Mouse (Mus musculus) left cerebral cortex, adult 2 months (tissue): ENCODE results near the gene Thsd7a. TPM values are rescaled to one million over a fixed set of nuclear protein-coding genes. Genes with fewer than 3 reads are reported as not detected.

ENCODE experiments used
- DNase-seq, 2 experiments: peaks; one replicate each; pipeline ENCODE4 v3.0.0; 2021 to 2022; ENCODE audit warnings: low spot score in 2 of 2, mixed read lengths in 1 of 2; ENCODE audit errors: extremely low spot score in 1 of 2
- H3K27ac ChIP-seq: fragments of 200-600 bp; 2 replicates; pipeline ENCODE4 v1.8.1; 2022
- H3K4me3 ChIP-seq: fragments of 200-600 bp; 2 replicates; pipeline ENCODE4 v1.8.1; 2022
- CTCF ChIP-seq: fragments of 200-600 bp; IDR thresholded peaks from 2 replicates; pipeline ENCODE4 v1.8.1; 2022; ENCODE audit warnings: antibody characterized with exemption, mild to moderate bottlenecking, moderate library complexity
- intact Hi-C: fragments of 180-260 bp; cut with DNase I; formaldehyde crosslinking; loops from one replicate; pipeline ENCODE4 v1.15.1; 2025
- total RNA-seq, 2 experiments: library from RNA; stranded (reverse); gene quantifications; 2 replicates each; pipeline ENCODE4 v1.2.3; 2021

Thsd7a gene
- total RNA-seq, 2 experiments from 2014 or later, result 36.7 to 41.9 TPM

GRCm38 (mm10) chr6:12749531-12750210 is 461 bp upstream of the Thsd7a start:
- Histone ChIP-seq H3K4me3 (peak overlapping the region; percentile 79), H3K27ac (peak overlapping the region; percentile 90)
- no peak for TF ChIP-seq CTCF
- no peak for DNase-seq
- intact Hi-C loops, result loop anchor here (2.0 to 10.0 kb wide), 3 partner anchors 192 to 399 kb away; no protein-coding TSS in a partner anchor

- DNase-seq, result no peak
- no peak for TF ChIP-seq CTCF
- intact Hi-C loops, result loop anchor here (2.0 to 10.0 kb wide), 3 partner anchors 191 to 398 kb away; no protein-coding TSS in a partner anchor
- Histone ChIP-seq H3K27ac (peak overlapping the region; percentile 90), H3K4me3 (peak overlapping the region; percentile 79)
Measured at GRCm38 (mm10) chr6:12748454-12748786, 790 bp downstream of the Thsd7a start.

DNA sequence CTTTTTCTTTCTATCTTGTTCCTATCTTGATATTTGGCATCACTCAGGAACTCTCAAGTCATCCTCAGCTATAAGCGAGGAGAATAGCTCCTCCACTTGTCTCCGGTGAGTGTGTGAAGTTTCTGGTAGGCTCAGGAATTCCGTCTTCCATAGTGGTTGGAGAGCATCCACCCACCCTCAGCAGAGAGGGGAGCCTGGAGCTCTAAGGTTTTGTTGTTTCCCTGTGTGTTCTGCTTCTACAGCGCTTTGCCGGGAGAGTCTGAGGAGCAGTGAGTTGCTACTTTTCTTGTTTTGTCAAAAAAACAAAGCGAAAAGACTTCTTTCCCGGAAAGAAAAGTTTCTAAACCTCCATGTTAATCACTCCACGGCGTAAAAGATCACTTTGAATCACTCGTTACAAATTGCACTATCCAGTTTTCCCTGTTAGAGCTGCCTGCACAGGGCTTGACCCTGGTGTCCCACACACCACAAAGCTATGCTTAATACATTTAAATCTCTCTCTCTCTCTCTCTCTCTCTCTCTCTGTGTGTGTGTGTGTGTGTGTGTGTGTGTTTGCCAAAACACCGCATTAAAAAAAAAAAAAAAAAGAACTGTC is 1.3 kb downstream of the Thsd7a start:
- TF ChIP-seq CTCF, result no peak
- Histone ChIP-seq H3K4me3 (peak overlapping the region; percentile 79), H3K27ac (0 out of 2 replicates have a peak overlapping the region, but pooled peaks have one; percentile 10)
- DNase-seq, result peak; percentile 16 to 19
- intact Hi-C loops, result loop anchor here (2.0 to 10.0 kb wide), 3 partner anchors 191 to 397 kb away; no protein-coding TSS in a partner anchor

DNA sequence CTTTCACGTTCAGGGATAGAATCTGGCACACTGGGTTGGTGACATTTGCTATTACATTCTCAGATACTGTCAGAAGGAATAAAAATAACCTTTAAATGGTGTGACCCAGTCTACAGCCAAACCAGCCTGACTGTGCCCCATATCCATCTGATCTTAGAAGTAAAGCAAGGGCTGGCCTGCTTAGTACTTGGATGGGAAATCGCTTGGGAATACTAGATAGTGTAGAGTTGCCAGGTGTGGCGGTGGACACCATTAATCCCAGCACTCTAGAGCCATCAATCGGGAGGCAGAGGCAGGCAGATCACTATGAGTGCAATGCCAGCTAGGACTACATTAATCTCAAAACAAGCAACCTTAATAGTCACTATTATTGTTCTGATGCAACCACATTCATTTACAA is 6.4 kb downstream of the Thsd7a start:
- H3K4me3 ChIP-seq, result no peak overlapping the region
- no peak overlapping the region for H3K27ac ChIP-seq
- TF ChIP-seq CTCF, result no peak
- intact Hi-C loops, result loop anchor here (10.0 kb wide), 1 partner anchor 268 kb away; no protein-coding TSS in a partner anchor
- no peak for DNase-seq

GRCm38 (mm10) chr6:12733924-12734323 is 15.3 kb downstream of the Thsd7a start:
- Histone ChIP-seq H3K27ac (no peak overlapping the region), H3K4me3 (no peak overlapping the region)
- DNase-seq, result no peak
- no peak for TF ChIP-seq CTCF
- intact Hi-C loops, result no loop called here

- Histone ChIP-seq H3K4me3 (no peak overlapping the region), H3K27ac (no peak overlapping the region)
- DNase-seq, result no peak
- intact Hi-C loops, result no loop called here
- TF ChIP-seq CTCF, result no peak
Measured at GRCm38 (mm10) chr6:12716071-12716470, 33.1 kb downstream of the Thsd7a start.

- H3K4me3 ChIP-seq, result no peak overlapping the region
- TF ChIP-seq CTCF, result no peak
- no peak for DNase-seq
- H3K27ac ChIP-seq, result no peak overlapping the region
- intact Hi-C loops, result no loop called here
Measured at GRCm38 (mm10) chr6:12712581-12712980, 36.6 kb downstream of the Thsd7a start.

DNA sequence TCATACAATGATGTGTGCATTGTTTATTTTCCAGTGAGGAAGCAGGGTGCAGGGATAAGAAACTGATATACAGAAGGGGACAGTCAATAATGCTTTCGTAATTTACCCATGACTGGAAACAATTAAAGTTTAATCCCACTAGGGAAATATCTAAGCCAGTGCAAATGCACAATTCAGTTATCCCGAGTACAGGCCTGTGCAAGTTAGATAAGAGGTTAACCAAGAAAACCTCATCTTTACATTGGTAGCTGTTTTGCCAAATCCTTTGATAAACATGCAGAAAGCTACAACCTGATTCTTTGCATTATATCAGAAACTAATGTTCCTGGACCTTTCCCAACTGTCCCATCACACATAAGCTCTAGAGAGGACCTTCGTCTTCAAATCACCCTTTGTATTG is 46.3 kb downstream of the Thsd7a start:
- H3K27ac ChIP-seq, result no peak overlapping the region
- intact Hi-C loops, result no loop called here
- no peak overlapping the region for H3K4me3 ChIP-seq
- DNase-seq, result no peak
- TF ChIP-seq CTCF, result no peak

DNA sequence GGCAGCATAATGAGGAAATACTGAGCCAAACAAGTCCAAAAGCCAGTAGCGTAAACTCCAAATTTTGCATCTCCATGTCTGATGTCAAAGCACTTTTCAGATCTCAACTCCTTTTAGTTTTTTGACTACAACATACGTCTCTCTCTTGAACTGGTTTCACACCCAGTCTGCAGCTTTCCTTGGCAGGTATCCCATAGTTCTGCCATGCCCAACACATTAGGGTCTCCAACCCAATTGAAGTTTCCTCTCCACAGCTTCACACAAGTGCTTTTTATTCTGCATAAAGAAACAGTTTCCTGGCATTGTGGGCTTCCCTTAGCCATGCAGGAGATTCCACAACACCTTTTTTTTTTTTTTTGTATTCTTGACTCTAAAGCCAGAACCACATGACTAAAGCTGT is 50.1 kb downstream of the Thsd7a start:
- H3K27ac ChIP-seq, result no peak overlapping the region
- H3K4me3 ChIP-seq, result no peak overlapping the region
- DNase-seq, result no peak
- TF ChIP-seq CTCF, result no peak
- intact Hi-C loops, result no loop called here

DNA sequence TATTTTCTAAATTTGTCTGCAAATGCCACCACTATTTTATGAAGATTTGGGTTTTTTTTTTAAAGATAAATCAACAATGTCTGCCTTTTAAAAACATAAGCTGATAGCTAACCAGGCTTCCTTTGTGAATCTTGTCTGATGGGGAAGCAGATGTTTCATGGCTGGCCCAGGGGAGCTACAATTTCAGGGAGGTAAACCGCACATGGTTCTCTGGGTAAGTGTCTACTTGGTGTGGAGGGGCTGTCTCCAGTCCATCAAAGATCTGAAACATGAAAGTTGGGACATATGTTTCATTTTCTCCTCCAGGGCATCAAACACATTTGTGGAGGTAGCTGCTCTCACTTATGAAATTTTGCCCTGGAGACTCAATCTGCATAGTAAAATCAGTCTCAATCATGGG is 55.5 kb downstream of the Thsd7a start:
- H3K27ac ChIP-seq, result no peak overlapping the region
- DNase-seq, result no peak
- intact Hi-C loops, result no loop called here
- no peak overlapping the region for H3K4me3 ChIP-seq
- TF ChIP-seq CTCF, result no peak

GRCm38 (mm10) chr6:12693239-12693638 is 56.0 kb downstream of the Thsd7a start:
- Histone ChIP-seq H3K4me3 (no peak overlapping the region), H3K27ac (no peak overlapping the region)
- intact Hi-C loops, result no loop called here
- TF ChIP-seq CTCF, result no peak
- DNase-seq, result no peak

GRCm38 (mm10) chr6:12649633-12650032 is 99.6 kb downstream of the Thsd7a start:
- no peak for TF ChIP-seq CTCF
- intact Hi-C loops, result no loop called here
- no peak for DNase-seq
- H3K4me3 ChIP-seq, result no peak overlapping the region
- no peak overlapping the region for H3K27ac ChIP-seq
